Mouse (Mus musculus) ES-Bruce4 (cell line): Measurements from ENCODE around the gene Kif1a. TPM values are rescaled to one million over a fixed set of nuclear protein-coding genes. Genes with fewer than 3 reads are reported as not detected.

Experiments used
- H3K27ac ChIP-seq: 2 replicates; pipeline ENCODE4 v1.5.1; 2012; ENCODE audit warnings: low read length, inconsistent platforms; ENCODE audit not compliant: insufficient read depth
- H3K27me3 ChIP-seq: 2 replicates; pipeline ENCODE4 v1.6.1; 2012; ENCODE audit warnings: mild to moderate bottlenecking, low read length, inconsistent platforms; ENCODE audit not compliant: control insufficient read depth, poor library complexity, insufficient read depth, severe bottlenecking
- H3K36me3 ChIP-seq: 2 replicates; pipeline ENCODE4 v1.6.1; 2012; ENCODE audit warnings: inconsistent platforms, mild to moderate bottlenecking, low read length, moderate library complexity; ENCODE audit not compliant: control insufficient read depth, poor library complexity, insufficient read depth, severe bottlenecking
- H3K4me1 ChIP-seq: one replicate; pipeline ENCODE4 v1.8.1; 2011; ENCODE audit warnings: low read length; ENCODE audit not compliant: control insufficient read depth, insufficient read depth
- H3K4me3 ChIP-seq: 2 replicates; pipeline ENCODE4 v1.5.1; 2011; ENCODE audit warnings: low read depth, mild to moderate bottlenecking, low read length
- H3K9ac ChIP-seq: 2 replicates; pipeline ENCODE4 v1.6.1; 2012; ENCODE audit warnings: low read depth, mild to moderate bottlenecking, inconsistent platforms; ENCODE audit not compliant: poor library complexity, severe bottlenecking
- H3K9me3 ChIP-seq: replicated peaks from 2 replicates; pipeline ENCODE4 v1.6.1; 2012; ENCODE audit warnings: mild to moderate bottlenecking, low read length, inconsistent platforms; ENCODE audit not compliant: control insufficient read depth, poor library complexity, insufficient read depth, severe bottlenecking
- CTCF ChIP-seq: IDR thresholded peaks from one replicate; pipeline ENCODE4 v1.8.1; 2011; ENCODE audit warnings: low read depth, low read length
- EP300 ChIP-seq: IDR thresholded peaks from 2 replicates; pipeline ENCODE4 v1.6.1; 2011; ENCODE audit warnings: low read depth, low read length; ENCODE audit not compliant: insufficient read depth
- POLR2A ChIP-seq: IDR thresholded peaks from one replicate; pipeline ENCODE4 v1.8.1; 2011; ENCODE audit warnings: low read length; ENCODE audit not compliant: insufficient read depth
- polyA plus RNA-seq: library from polyadenylated mRNA; stranded (reverse); fragments of >200 nt; gene quantifications from 2 replicates; pipeline ENCODE4 v1.2.4, GENCODE M21; 2011; ENCODE audit warnings: low read depth; ENCODE audit not compliant: missing spikeins, insufficient read depth, insufficient read length

Kif1a gene
- polyA plus RNA-seq, 1 experiment, result 95.0 TPM

GRCm38 (mm10) chr1:93082121-93082520 is 19.6 kb downstream of the Kif1a start:
- Histone ChIP-seq H3K9ac (no peak overlapping the region), H3K4me1 (no peaks in the 10 kb centered on the region), H3K36me3 (no peaks in the 10 kb centered on the region), H3K27ac (no peak overlapping the region), H3K9me3 (no peaks in the 10 kb centered on the region), H3K27me3 (no peaks in the 10 kb centered on the region), H3K4me3 (no peak overlapping the region)
- TF ChIP-seq EP300 (no peak), CTCF (no peak), POLR2A (no peak)

DNA sequence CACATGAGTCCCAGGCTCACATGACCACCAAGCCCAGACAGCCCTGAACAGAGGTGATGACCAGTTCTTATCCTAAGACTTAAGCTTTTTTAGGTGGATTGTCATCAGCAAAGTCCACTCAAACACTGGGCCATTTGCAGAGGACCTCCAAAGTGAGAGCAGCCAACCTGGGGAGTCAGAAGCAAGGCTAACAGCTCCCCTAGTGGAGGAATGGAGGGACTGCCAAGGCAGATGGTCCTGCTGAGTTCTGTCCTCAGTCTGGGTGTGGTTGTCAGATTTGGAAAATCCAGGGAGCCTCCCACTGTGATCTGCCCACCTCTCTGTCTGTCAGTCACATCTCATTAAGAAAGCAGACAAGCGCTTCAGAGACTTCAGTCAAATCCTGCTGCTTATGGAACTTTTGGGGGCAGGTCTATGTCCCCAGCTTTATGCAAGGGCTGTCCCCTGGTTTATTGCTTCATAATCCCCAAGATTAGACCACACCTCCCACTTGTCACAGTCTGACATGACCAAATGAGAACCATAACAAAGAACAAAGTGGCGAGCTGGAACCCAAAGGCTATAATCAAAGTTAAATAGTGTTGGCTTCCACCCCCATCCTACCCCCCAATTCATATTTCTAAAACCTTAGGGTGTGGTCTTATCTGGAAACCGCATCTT is 20.7 kb downstream of the Kif1a start:
- Histone ChIP-seq H3K27me3 (no peaks in the 10 kb centered on the region), H3K9ac (no peak overlapping the region), H3K4me1 (no peaks in the 10 kb centered on the region), H3K9me3 (no peaks in the 10 kb centered on the region), H3K27ac (no peak overlapping the region), H3K4me3 (no peak overlapping the region), H3K36me3 (no peaks in the 10 kb centered on the region)
- TF ChIP-seq POLR2A (no peak), CTCF (peak; percentile 67)

DNA sequence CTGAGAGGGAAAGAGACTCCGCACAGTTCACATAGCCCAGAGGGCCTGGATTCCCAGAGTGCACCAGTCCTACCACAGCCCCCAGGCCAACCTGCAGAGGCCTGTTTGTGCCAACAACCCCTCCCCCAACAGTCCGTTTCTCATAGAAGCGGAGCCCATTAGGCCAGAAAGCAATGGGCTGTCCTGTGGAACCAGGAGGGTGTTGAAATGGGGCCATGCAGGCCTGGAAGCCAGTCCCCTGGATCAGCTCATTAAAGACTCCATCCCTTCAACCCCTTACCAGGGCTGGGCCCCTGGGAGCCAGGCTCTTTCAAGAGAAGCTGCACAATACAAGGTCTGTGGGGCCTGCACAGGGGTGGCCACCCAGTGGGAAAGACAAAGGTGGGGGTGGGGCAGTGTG is 22.1 kb downstream of the Kif1a start:
- no peak overlapping the region for H3K9ac ChIP-seq
- no peaks in the 10 kb centered on the region for H3K36me3 ChIP-seq
- TF ChIP-seq POLR2A (no peak), EP300 (no peak), CTCF (no peak)
- no peaks in the 10 kb centered on the region for H3K4me1 ChIP-seq
- no peaks in the 10 kb centered on the region for H3K27me3 ChIP-seq
- H3K9me3 ChIP-seq, result no peaks in the 10 kb centered on the region
- H3K4me3 ChIP-seq, result no peak overlapping the region
- H3K27ac ChIP-seq, result no peak overlapping the region

DNA sequence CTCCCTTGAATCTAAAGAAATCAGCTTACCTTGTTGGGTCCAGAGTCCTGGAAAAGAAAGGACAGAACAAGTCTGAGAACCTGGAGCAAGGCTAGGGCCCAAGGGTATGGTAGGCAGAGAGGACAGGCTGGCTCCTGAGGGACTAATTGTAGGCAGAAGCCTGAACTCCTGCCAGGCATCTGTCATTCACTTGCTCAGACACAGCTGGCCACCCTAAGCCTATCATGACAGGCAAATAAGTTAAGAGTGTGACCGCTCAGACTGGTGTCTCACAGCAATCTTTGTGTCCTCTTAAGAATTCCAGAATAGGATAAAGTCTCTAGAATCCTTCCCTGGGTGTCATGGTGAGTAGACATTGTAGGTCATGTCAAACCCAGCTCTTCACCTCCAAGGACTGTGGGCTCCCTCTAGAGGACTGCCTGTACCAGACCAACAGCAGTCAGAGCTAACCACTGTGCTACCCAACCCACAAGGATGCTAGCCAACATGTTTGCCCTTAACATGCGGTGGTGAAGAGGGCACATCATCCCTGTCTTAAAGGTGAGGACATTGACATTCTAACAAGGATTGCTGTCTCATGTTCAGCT is 29.4 kb downstream of the Kif1a start:
- no peaks in the 10 kb centered on the region for H3K4me1 ChIP-seq
- no peaks in the 10 kb centered on the region for H3K9me3 ChIP-seq
- H3K9ac ChIP-seq, result no peak overlapping the region
- no peak overlapping the region for H3K4me3 ChIP-seq
- TF ChIP-seq CTCF, result peak; percentile 17
- TF ChIP-seq POLR2A, result no peak
- no peak for TF ChIP-seq EP300
- H3K36me3 ChIP-seq, result no peaks in the 10 kb centered on the region
- no peak overlapping the region for H3K27ac ChIP-seq
- no peaks in the 10 kb centered on the region for H3K27me3 ChIP-seq

GRCm38 (mm10) chr1:93071487-93071971 is 30.2 kb downstream of the Kif1a start:
- no peak for TF ChIP-seq POLR2A
- TF ChIP-seq CTCF, result no peak
- TF ChIP-seq EP300, result no peak
- Histone ChIP-seq H3K27me3 (no peaks in the 10 kb centered on the region), H3K9me3 (no peaks in the 10 kb centered on the region), H3K27ac (no peak overlapping the region), H3K9ac (no peak overlapping the region), H3K36me3 (no peaks in the 10 kb centered on the region), H3K4me3 (no peak overlapping the region), H3K4me1 (no peaks in the 10 kb centered on the region)

DNA sequence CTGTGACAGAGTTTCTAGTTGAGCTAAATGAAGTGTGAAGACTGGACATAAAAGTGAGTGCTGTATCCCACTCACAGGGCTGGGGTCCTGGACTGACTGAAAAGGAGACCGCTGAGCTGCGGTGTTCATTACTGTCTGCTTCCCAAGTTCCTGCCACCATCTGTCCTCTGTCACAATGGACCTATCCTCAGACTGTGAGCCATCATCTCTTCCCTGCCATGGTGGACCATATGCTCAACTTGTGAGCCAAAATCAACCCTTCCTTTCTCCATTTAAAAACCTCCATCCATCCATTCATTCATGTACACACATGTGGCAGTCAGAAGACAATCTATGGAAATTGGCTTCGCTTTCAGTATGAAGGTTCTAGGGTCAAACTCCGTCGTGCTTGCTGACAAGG is 30.9 kb downstream of the Kif1a start:
- no peaks in the 10 kb centered on the region for H3K9me3 ChIP-seq
- H3K4me3 ChIP-seq, result no peak overlapping the region
- no peak overlapping the region for H3K27ac ChIP-seq
- no peaks in the 10 kb centered on the region for H3K27me3 ChIP-seq
- no peaks in the 10 kb centered on the region for H3K4me1 ChIP-seq
- H3K9ac ChIP-seq, result no peak overlapping the region
- no peak for TF ChIP-seq POLR2A
- no peak for TF ChIP-seq EP300
- TF ChIP-seq CTCF, result no peak
- H3K36me3 ChIP-seq, result no peaks in the 10 kb centered on the region
